In the genomic region with DNA sequence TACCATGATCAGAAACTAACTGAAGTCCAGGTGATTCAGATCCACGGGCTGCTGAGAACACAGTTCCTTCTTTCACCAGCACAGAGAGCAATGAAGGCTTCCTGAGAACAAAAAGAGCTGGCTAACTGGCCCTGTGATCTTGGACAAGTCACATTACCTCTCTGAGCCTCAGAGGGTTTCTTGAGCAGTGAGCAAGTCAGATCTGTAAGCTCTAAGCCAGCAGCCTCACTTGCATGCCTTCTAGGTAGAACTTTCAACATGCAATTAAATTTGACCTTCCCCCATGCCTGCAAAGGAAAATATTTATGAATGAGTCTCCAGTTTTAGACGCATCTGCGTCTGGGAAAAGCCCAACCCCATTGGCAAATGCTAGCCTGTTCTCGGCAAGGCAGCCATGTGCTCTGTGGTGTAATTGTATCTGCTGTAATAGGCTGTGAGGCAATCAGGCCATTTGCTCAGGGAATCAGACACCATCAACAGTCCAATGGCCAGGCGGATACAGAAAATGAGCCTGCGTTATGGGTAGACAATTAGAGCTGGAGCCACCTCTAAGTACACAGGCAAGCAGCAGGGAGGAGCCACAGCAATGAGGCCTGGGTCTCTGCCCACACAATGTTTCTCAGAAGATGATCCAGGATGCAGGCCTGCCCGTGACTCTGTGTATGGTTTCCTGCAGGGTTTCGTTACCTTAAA, we compare ENCODE assay signal across 9 mouse cellular contexts.
DNase-seq lines count a peak whose midpoint lies in the region; ATAC-seq lines count a peak whose summit lies in the region.
"Had no signal": no experiment of that assay in that cellular context is flagged by ENCODE, and none has a peak within 500 bp of the region (broad histone marks: within the 10 kb centered on the region; RNA-seq: fewer than 3 reads in every experiment).

No protein-coding gene starts in this region.

- DNase-seq in midbrain, embryonic 11.5 days (ENCODE audit: low spot score, missing footprints): no peak
- peak; percentile 95 for DNase-seq in fibroblast of lung, adult 2 months (ENCODE audit: low read depth)
- peak; percentile 7 for DNase-seq in mesoderm, embryonic 11.5 days (ENCODE audit: low read depth, low spot score)
- no peak for DNase-seq in heart, adult 11 months
- DNase-seq in right cerebral cortex, postnatal 25 days: no peak
- DNase-seq in left cerebral cortex, adult 9 months (ENCODE audit: low spot score in 2 of 2): no peak

- WGBS in midbrain, embryonic 12.5 days: 78% methylated on average over 8 of the region's 8 CpGs
- WGBS in midbrain, embryonic 11.5 days: 81% methylated on average over 8 of the region's 8 CpGs

- peak; percentile 9; the same call in 1 of the 2 replicates for ATAC-seq in midbrain, embryonic 12.5 days (ENCODE audit: low FRiP score, low read depth)
- no peak for ATAC-seq in midbrain, embryonic 11.5 days (ENCODE audit: low FRiP score)
- peak; percentile 87 for ATAC-seq in inflammation-experienced regulatory T-cells, adult 6 months

- no peaks in the 10 kb centered on the region for H3K4me1 ChIP-seq in midbrain, embryonic 12.5 days
- no peaks in the 10 kb centered on the region for H3K4me1 ChIP-seq in midbrain, embryonic 11.5 days (ENCODE audit: control insufficient read depth, insufficient read depth, low read length)

- H3K36me3 ChIP-seq in midbrain, embryonic 12.5 days: no peaks in the 10 kb centered on the region
- no peaks in the 10 kb centered on the region for H3K36me3 ChIP-seq in midbrain, embryonic 11.5 days (ENCODE audit: control insufficient read depth, insufficient read depth, low read length)

- no peak overlapping the region for H3K27ac ChIP-seq in midbrain, embryonic 12.5 days (replicated peaks)
- H3K27ac ChIP-seq in midbrain, embryonic 11.5 days (ENCODE audit: low read depth, low read length): no peak overlapping the region
- H3K27ac ChIP-seq: heart, adult 2 months had no signal

- no peak overlapping the region for H3K9ac ChIP-seq in midbrain, embryonic 12.5 days (replicated peaks)
- H3K9ac ChIP-seq in midbrain, embryonic 11.5 days (ENCODE audit: low read length): no peak overlapping the region

- no peak overlapping the region for H3K4me3 ChIP-seq in midbrain, embryonic 12.5 days
- H3K4me3 ChIP-seq in midbrain, embryonic 11.5 days (ENCODE audit: low read depth, low read length): no peak overlapping the region
- H3K4me3 ChIP-seq: heart, adult 2 months had no signal

- H3K9me3 ChIP-seq in midbrain, embryonic 12.5 days: no peaks in the 10 kb centered on the region
- no peaks in the 10 kb centered on the region for H3K9me3 ChIP-seq in midbrain, embryonic 11.5 days (ENCODE audit: control insufficient read depth, low read length)

- no peak overlapping the region for H3K4me2 ChIP-seq in midbrain, embryonic 12.5 days (replicated peaks)
- no peak overlapping the region for H3K4me2 ChIP-seq in midbrain, embryonic 11.5 days

- no peaks in the 10 kb centered on the region for H3K27me3 ChIP-seq in midbrain, embryonic 12.5 days
- H3K27me3 ChIP-seq in midbrain, embryonic 11.5 days (ENCODE audit: control insufficient read depth, insufficient read depth, low read length): no peaks in the 10 kb centered on the region

Comparison
In these comparisons a context has a peak if more than half of its experiments do, and no peak if none do; other contexts are left out.
1. DNase-seq: peak in fibroblast of lung, adult 2 months (single experiment) and mesoderm, embryonic 11.5 days (single experiment); none in midbrain, embryonic 11.5 days (single experiment), heart, adult 11 months (single experiment), right cerebral cortex, postnatal 25 days (single experiment) and left cerebral cortex, adult 9 months (0 of 2).